Mouse (Mus musculus) midbrain, embryonic 10.5 days (tissue): Measurements from ENCODE around the gene Tada3. TPM values are rescaled to one million over a fixed set of nuclear protein-coding genes. Genes with fewer than 3 reads are reported as not detected.
"Not testable (repeated sequence)": the region's sequence is repeated elsewhere in the genome, so short reads cannot be mapped to it uniquely, and the experiment has no call there.

Source experiments
- DNase-seq: peaks from one replicate; pipeline ENCODE4 v3.0.0-alpha.2; 2017; ENCODE audit warnings: low spot score
- H3K27ac ChIP-seq: fragments of 300-500 bp; sonication (generic); replicated peaks from 2 replicates; pipeline ENCODE4 v1.5.1; 2016; ENCODE audit warnings: mild to moderate bottlenecking
- H3K27me3 ChIP-seq: fragments of 300-500 bp; sonication (generic); 2 replicates; pipeline ENCODE4 v1.6.1; 2016; ENCODE audit warnings: low read depth, mild to moderate bottlenecking; ENCODE audit not compliant: poor library complexity, severe bottlenecking
- H3K36me3 ChIP-seq: fragments of 300-500 bp; sonication (generic); 2 replicates; pipeline ENCODE4 v1.6.1; 2016; ENCODE audit warnings: mild to moderate bottlenecking, moderate library complexity
- H3K4me1 ChIP-seq: fragments of 300-500 bp; sonication (generic); 2 replicates; pipeline ENCODE4 v1.6.1; 2016
- H3K4me3 ChIP-seq: fragments of 300-500 bp; sonication (generic); 2 replicates; pipeline ENCODE4 v1.5.1; 2016; ENCODE audit warnings: mild to moderate bottlenecking, moderate library complexity
- H3K9me3 ChIP-seq: fragments of 300-500 bp; sonication (generic); replicated peaks from 2 replicates; pipeline ENCODE4 v1.6.1; 2016; ENCODE audit warnings: mild to moderate bottlenecking
- WGBS: fragments of 180-500 bp; shearing (Covaris S2); methylation state at CpG from one replicate; pipeline ENCODE4 v1.1.7; 2016; 5-methylcytosine and 5-hydroxymethylcytosine counted together
- polyA plus RNA-seq: library from polyadenylated mRNA; unstranded; fragments of >200 nt; fragmentation: Nextera tagmentation; extraction: Ambion mirVana; gene quantifications from 2 replicates; pipeline ENCODE4 v1.2.1, GENCODE M21; 2016

Gene Tada3
- polyA plus RNA-seq, 1 experiment from 2014 or later: 59.2 TPM

- no peaks in the 10 kb centered on the region for H3K9me3 ChIP-seq
- WGBS: 69% methylated on average over 10 of the region's 10 CpGs
- H3K4me1 ChIP-seq: no peaks in the 10 kb centered on the region
- no peak for DNase-seq
- no peak overlapping the region for H3K4me3 ChIP-seq
- H3K27ac ChIP-seq: no peak overlapping the region
- no peaks in the 10 kb centered on the region for H3K36me3 ChIP-seq
- no peaks in the 10 kb centered on the region for H3K27me3 ChIP-seq
These were observed 26.0 kb downstream of the Tada3 start for GRCm38 (mm10) chr6:113351653-113352052.

DNA sequence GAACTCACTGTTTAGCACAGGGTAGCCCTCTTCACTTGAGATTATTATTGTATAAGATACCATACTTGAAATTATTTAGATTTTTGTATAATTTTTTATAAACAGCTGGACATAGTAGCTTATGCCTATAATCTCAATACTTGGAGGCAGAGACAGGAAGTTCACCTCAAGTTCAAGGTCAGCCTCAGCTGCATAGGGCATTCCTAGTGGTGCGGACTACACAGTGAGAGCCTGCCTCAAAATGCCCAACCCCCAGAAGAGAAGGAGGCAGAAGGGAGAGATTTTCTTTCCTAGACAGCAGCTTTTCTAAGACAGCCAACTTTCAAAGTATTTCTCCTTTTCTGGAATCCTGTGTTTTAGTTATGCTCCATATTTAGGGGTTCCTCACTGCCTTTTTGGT, 26.5 kb downstream of the Tada3 start:
- Histone ChIP-seq H3K9me3 (no peaks in the 10 kb centered on the region), H3K27me3 (no peaks in the 10 kb centered on the region), H3K36me3 (no peaks in the 10 kb centered on the region), H3K4me1 (no peaks in the 10 kb centered on the region), H3K4me3 (no peak overlapping the region), H3K27ac (no peak overlapping the region)
- DNase-seq: no peak
- WGBS: 100% methylated on average over 1 of the region's 1 CpGs

- H3K9me3 ChIP-seq: no peaks in the 10 kb centered on the region
- H3K27me3 ChIP-seq: no peaks in the 10 kb centered on the region
- no peaks in the 10 kb centered on the region for H3K36me3 ChIP-seq
- no peaks in the 10 kb centered on the region for H3K4me1 ChIP-seq
- no peak for DNase-seq
- H3K4me3 ChIP-seq: no peak overlapping the region
- no peak overlapping the region for H3K27ac ChIP-seq
These were observed 27.1 kb downstream of the Tada3 start for GRCm38 (mm10) chr6:113350538-113350937.

- no peaks in the 10 kb centered on the region for H3K36me3 ChIP-seq
- DNase-seq: no peak
- H3K27ac ChIP-seq: no peak overlapping the region
- H3K9me3 ChIP-seq: no peaks in the 10 kb centered on the region
- H3K4me3 ChIP-seq: no peak overlapping the region
- no peaks in the 10 kb centered on the region for H3K27me3 ChIP-seq
- H3K4me1 ChIP-seq: peaks cover 24% of the 10 kb centered on the region
- WGBS: 81% methylated on average over 4 of the region's 4 CpGs
These were observed 30.8 kb downstream of the Tada3 start for GRCm38 (mm10) chr6:113346897-113347296.

DNA sequence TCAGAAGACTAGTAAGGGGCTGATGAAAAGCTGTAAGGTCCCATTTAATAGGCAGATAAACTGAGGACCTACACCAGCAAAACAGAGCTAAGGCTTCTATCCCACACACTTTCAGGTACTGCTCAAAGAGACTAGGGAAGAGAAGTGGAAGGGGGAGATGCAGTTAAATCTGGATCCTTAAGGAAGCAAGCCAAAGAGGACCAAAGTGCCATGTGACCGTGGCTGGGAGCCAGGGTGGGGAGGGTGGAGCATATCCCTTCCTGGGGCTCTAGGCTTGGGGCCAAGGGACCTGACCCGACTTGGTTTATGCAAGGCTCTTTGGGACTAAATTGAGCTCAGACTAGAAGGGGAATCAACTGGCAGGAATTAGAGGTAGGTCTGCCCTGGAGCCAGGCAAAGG, 33.4 kb downstream of the Tada3 start:
- WGBS: 65% methylated on average over 2 of the region's 2 CpGs
- peak overlapping the region; percentile 87 for H3K27ac ChIP-seq
- H3K4me1 ChIP-seq: peaks cover 27% of the 10 kb centered on the region
- no peaks in the 10 kb centered on the region for H3K27me3 ChIP-seq
- peaks cover 12% of the 10 kb centered on the region for H3K36me3 ChIP-seq
- no peaks in the 10 kb centered on the region for H3K9me3 ChIP-seq
- H3K4me3 ChIP-seq: peak overlapping the region; percentile 65
- no peak for DNase-seq

- peak within 1 kb of the TSS; percentile 65 for H3K4me3 ChIP-seq
- H3K4me1 ChIP-seq: peaks cover 27% of the 10 kb centered on the region
- peaks cover 19% of the 10 kb centered on the region for H3K36me3 ChIP-seq
- DNase-seq: peak; percentile 71
- H3K27me3 ChIP-seq: no peaks in the 10 kb centered on the region
- WGBS: 16% methylated on average over 32 of the region's 32 CpGs
- peak within 1 kb of the TSS; percentile 87 for H3K27ac ChIP-seq
- H3K9me3 ChIP-seq: no peaks in the 10 kb centered on the region
These were observed 34.2 kb downstream of the Tada3 start, which contains the start of gene Camk1 for GRCm38 (mm10) chr6:113343177-113344092. Gene Camk1 (minus strand): TSS chr6:113343984.

DNA sequence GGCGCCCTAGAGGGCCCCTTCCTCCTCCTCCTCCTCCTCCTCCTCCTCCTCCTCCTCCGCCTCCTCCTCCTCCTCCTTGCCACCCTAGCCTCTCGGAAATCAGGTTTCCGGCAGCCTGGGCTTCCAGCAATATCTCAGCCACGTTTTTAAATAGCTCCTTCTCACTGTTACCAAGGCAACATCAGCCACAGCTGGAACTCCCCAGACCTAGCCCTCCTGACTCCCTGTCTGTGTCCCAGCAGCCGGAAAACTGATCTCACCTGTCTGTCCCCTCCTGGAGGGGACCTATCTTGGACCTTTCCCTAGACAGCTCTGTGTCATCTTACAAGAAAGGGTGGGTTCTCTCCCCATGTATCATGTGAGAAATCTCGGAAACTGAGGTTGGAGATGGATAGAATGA, 35.4 kb downstream of the Tada3 start:
- Histone ChIP-seq H3K36me3 (peaks cover 28% of the 10 kb centered on the region), H3K4me1 (peaks cover 27% of the 10 kb centered on the region), H3K27ac (no peak overlapping the region), H3K9me3 (no peaks in the 10 kb centered on the region), H3K27me3 (no peaks in the 10 kb centered on the region), H3K4me3 (no peak overlapping the region)
- WGBS: 56% methylated on average over 4 of the region's 7 CpGs
- no peak for DNase-seq

- 90% methylated on average over 6 of the region's 6 CpGs for WGBS
- Histone ChIP-seq H3K9me3 (no peaks in the 10 kb centered on the region), H3K36me3 (peaks cover 33% of the 10 kb centered on the region), H3K4me1 (peaks cover 27% of the 10 kb centered on the region), H3K27ac (no peak overlapping the region), H3K27me3 (no peaks in the 10 kb centered on the region), H3K4me3 (no peak overlapping the region)
- no peak for DNase-seq
These were observed 36.1 kb downstream of the Tada3 start for GRCm38 (mm10) chr6:113341574-113341973.

DNA sequence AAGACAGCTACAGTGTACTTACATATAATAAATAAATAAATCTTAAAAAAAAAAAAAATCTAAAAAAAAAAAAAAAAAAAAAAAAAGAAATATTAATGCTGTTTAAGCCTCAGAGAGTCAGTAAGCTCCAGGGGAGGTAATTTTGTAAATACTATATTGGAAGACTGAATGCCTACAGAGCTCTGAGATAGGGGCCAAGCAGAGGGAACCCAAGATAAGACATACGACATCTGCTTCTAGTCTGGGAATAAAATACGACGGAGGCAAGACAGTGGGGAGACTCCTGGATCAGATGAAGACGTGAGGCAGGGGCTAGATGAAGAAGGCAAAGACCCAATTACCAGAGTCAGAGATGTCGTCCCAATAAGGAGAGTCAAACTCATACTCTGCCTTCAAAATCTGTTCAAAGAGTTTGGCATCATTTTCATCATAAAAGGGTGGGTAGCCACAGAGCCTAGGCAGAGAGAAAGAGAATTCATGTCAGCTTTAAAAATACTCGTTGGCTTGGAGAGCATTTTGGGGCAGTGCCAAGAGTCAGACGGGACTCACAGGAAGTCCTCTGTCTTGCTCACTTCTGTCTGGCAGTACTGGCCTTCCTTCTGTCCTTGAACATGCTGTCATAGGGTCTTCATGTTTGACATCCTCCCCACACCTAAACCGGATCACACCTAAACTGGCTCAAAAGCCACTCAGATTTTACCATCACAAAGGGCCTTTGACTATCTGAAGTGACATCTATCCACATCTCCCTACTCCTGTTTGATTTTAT, 40.6 kb downstream of the Tada3 start:
- Histone ChIP-seq H3K36me3 (peaks cover 78% of the 10 kb centered on the region), H3K27ac (no peak overlapping the region)

DNA sequence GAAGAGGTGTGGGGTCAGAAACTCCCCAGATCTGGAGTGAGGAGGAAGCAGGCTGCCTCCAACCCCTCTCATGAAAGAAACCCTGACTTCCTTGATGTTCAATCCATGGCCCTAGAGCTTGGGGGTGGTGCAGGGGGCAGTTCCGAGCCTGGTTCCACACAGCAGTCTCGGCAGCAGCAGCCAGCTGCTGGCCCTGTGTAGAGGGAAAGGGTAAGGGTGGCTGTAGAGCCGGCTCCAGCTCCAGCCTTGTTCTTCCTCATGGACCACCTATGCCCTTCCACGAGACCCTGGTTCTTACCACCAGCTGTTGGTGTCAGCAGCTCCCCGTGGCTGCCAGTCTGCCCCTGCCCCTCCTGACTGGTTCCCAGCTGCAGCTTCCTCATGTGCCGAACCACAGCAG, 43.5 kb downstream of the Tada3 start:
- no peak for DNase-seq
- Histone ChIP-seq H3K4me1 (no peaks in the 10 kb centered on the region), H3K27me3 (no peaks in the 10 kb centered on the region), H3K4me3 (no peak overlapping the region), H3K9me3 (no peaks in the 10 kb centered on the region), H3K36me3 (peaks cover 91% of the 10 kb centered on the region), H3K27ac (no peak overlapping the region)
- WGBS: 89% methylated on average over 6 of the region's 6 CpGs

More for the DNA sequence above, 40.6 kb downstream of the Tada3 start:
- Histone ChIP-seq H3K27me3 (no peaks in the 10 kb centered on the region), H3K4me3 (no peak overlapping the region), H3K9me3 (no peaks in the 10 kb centered on the region), H3K4me1 (peaks cover 4% of the 10 kb centered on the region)
- 83% methylated on average over 8 of the region's 8 CpGs for WGBS
- no peak for DNase-seq

GRCm38 (mm10) chr6:113333137-113333950, 44.3 kb downstream of the Tada3 start:
- no peak overlapping the region for H3K4me3 ChIP-seq
- H3K9me3 ChIP-seq: no peaks in the 10 kb centered on the region
- H3K27ac ChIP-seq: no peak overlapping the region
- peaks cover 92% of the 10 kb centered on the region for H3K36me3 ChIP-seq
- H3K4me1 ChIP-seq: peaks cover 1% of the 10 kb centered on the region; the same call in 1 of the 2 replicates
- no peaks in the 10 kb centered on the region for H3K27me3 ChIP-seq
- WGBS: 91% methylated on average over 14 of the region's 14 CpGs
- DNase-seq: no peak

- H3K27me3 ChIP-seq, H3K27ac ChIP-seq, H3K4me3 ChIP-seq, DNase-seq, H3K9me3 ChIP-seq, H3K4me1 ChIP-seq: not testable (repeated sequence)
- H3K36me3 ChIP-seq: peaks cover 87% of the 10 kb centered on the region
- 77% methylated on average over 6 of the region's 6 CpGs for WGBS
These were observed 44.9 kb downstream of the Tada3 start for GRCm38 (mm10) chr6:113332734-113333133.
